11 mouse cellular contexts compared by ENCODE assay signal in genomic region chr9:103032193-103032592, GRCm38 (mm10). TPM values are rescaled to one million over a fixed set of nuclear protein-coding genes. Genes with fewer than 3 reads are reported as not detected.
A peak's percentile ranks its signal among the peaks of the same experiment; 100 is the strongest.
DNase-seq lines count a peak whose midpoint lies in the region; ATAC-seq and TF ChIP-seq lines count a peak whose summit lies in the region.
"Had no signal": no experiment of that assay in that cellular context is flagged by ENCODE, and none has a peak within 500 bp of the region (broad histone marks: within the 10 kb centered on the region; RNA-seq: fewer than 3 reads in every experiment).

No protein-coding gene starts in this region.

- WGBS in kidney, postnatal 0 days, result 46% methylated on average over 8 of the region's 8 CpGs

- no peak for ATAC-seq in megakaryocyte, adult 5-6 weeks (ENCODE audit: poor library complexity, severe bottlenecking)
- ATAC-seq in kidney, postnatal 0 days (replicated peaks; ENCODE audit: low FRiP score, low read depth), result no peak; the same call in 1 of the 2 replicates

- H3K4me2 ChIP-seq in kidney, postnatal 0 days (ENCODE audit: low read length), result no peak overlapping the region
- H3K4me2 ChIP-seq: embryonic facial prominence, embryonic 15.5 days; neural tube, embryonic 13.5 days had no signal

- no peaks in the 10 kb centered on the region for H3K4me1 ChIP-seq in megakaryocyte, embryonic 14.5 days
- peaks cover 15% of the 10 kb centered on the region for H3K4me1 ChIP-seq in kidney, postnatal 0 days (replicated peaks; ENCODE audit: insufficient read depth, low read length)

- peaks cover 27% of the 10 kb centered on the region for H3K9me3 ChIP-seq in megakaryocyte, embryonic 14.5 days
- H3K9me3 ChIP-seq in kidney, postnatal 0 days (replicated peaks; ENCODE audit: low read length), result no peaks in the 10 kb centered on the region
- H3K9me3 ChIP-seq: embryonic facial prominence, embryonic 15.5 days; neural tube, embryonic 13.5 days had no signal

- no peak overlapping the region for H3K9ac ChIP-seq in kidney, postnatal 0 days (ENCODE audit: low read depth, low read length)
- H3K9ac ChIP-seq: embryonic facial prominence, embryonic 15.5 days; neural tube, embryonic 13.5 days had no signal

- no peak for TF ChIP-seq CTCF in kidney, postnatal 0 days (IDR thresholded peaks at IDR 0.05; ENCODE audit: low read depth)

- peak; percentile 33 to 68 for DNase-seq in adrenal gland, adult (ENCODE audit: inconsistent age in 2 of 2, low spot score in 1 of 2)
- no peak for DNase-seq in adrenal gland, adult 8-10 months
- DNase-seq in kidney, postnatal 0 days (ENCODE audit: low spot score), result peak; percentile 43
- peak; percentile 38 for DNase-seq in ovary, postnatal 14 days (ENCODE audit: low spot score)
- DNase-seq in layer of hippocampus, postnatal 10 days (ENCODE audit: low spot score in 2 of 2), result no peak
- DNase-seq in layer of hippocampus, adult 18-20 months (ENCODE audit: low spot score in 2 of 2), result no peak
- DNase-seq: gastrocnemius, adult 2 months had no signal

- peaks cover 4% of the 10 kb centered on the region for H3K27me3 ChIP-seq in megakaryocyte, embryonic 14.5 days (replicated peaks)
- no peaks in the 10 kb centered on the region for H3K27me3 ChIP-seq in kidney, postnatal 0 days (ENCODE audit: insufficient read depth, low read length)
- H3K27me3 ChIP-seq: embryonic facial prominence, embryonic 15.5 days; neural tube, embryonic 13.5 days had no signal

- H3K4me3 ChIP-seq in megakaryocyte, embryonic 14.5 days (replicated peaks), result peak overlapping the region; percentile 12
- no peak overlapping the region for H3K4me3 ChIP-seq in kidney, postnatal 0 days (replicated peaks; ENCODE audit: low read depth, low read length)
- H3K4me3 ChIP-seq: embryonic facial prominence, embryonic 15.5 days; gastrocnemius, adult 2 months; neural tube, embryonic 13.5 days had no signal

- no peak overlapping the region for H3K27ac ChIP-seq in kidney, postnatal 0 days
- H3K27ac ChIP-seq: embryonic facial prominence, embryonic 15.5 days; gastrocnemius, adult 2 months; neural tube, embryonic 13.5 days had no signal

- H3K36me3 ChIP-seq in megakaryocyte, embryonic 14.5 days (replicated peaks; ENCODE audit: low read length), result no peaks in the 10 kb centered on the region
- H3K36me3 ChIP-seq in kidney, postnatal 0 days (ENCODE audit: insufficient read depth, low read length), result no peaks in the 10 kb centered on the region
- H3K36me3 ChIP-seq: embryonic facial prominence, embryonic 15.5 days; neural tube, embryonic 13.5 days had no signal

RNA-seq across cellular contexts. Expression of gene Slco2a1, which starts 43.7 kb away (rescaled TPM):
- total RNA-seq in adrenal gland, adult 8-10 months (2022), result 1 to 10 TPM; 3.3 to 5.7 (median 4.4) TPM
- polyA plus RNA-seq in megakaryocyte, embryonic 14.5 days (2012; ENCODE audit: insufficient read depth, low replicate concordance), result not detected in 2 replicates
- total RNA-seq in megakaryocyte, adult 5-6 weeks (2015), result not detected in 2 replicates
- not detected in 2 replicates for total RNA-seq in megakaryocyte, adult 5-6 weeks (2017)
- polyA plus RNA-seq in kidney, postnatal 0 days (2015; fragmentation: Nextera tagmentation; extraction: Ambion mirVana), result 8.7 and 9.8 TPM in 2 replicates
- 1 to 10 TPM; 4.2 to 7.0 TPM for total RNA-seq in layer of hippocampus, postnatal 10 days (2021)
- total RNA-seq in layer of hippocampus, adult 18-20 months (2021), result 1 to 10 TPM; 2.1 to 2.2 TPM

Comparison
In these comparisons a context has a peak if more than half of its experiments do, and no peak if none do; other contexts are left out.
1. DNase-seq: peak in adrenal gland, adult (2 of 2), kidney, postnatal 0 days (single experiment) and ovary, postnatal 14 days (single experiment); none in adrenal gland, adult 8-10 months (single experiment), layer of hippocampus, postnatal 10 days (0 of 2) and layer of hippocampus, adult 18-20 months (0 of 2).